Mouse (Mus musculus): ENCODE measurements at regions not wholly inside any gene's neighbourhood (a gene's known extent, or its start where the extent isn't known, plus 50 kb on each side); places are given as distances from the start of the nearest gene placed in this dataset.

- TF ChIP-seq CTCF (IDR thresholded peaks at IDR 0.05; ENCODE audit: low read depth) (no peak), EP300 (IDR thresholded peaks at IDR 0.05; ENCODE audit: low read depth) (no peak)
These were observed 166.6 kb upstream of the Cited2 start for GRCm38 (mm10) chr10:17556391-17556790.

Data from liver, embryonic 14.5 days (tissue).